Comparison of ENCODE assay signal across 8 mouse cellular contexts in genomic region chr7:126976878-126977459, GRCm38 (mm10). TPM values are rescaled to one million over a fixed set of nuclear protein-coding genes. Genes with fewer than 3 reads are reported as not detected.
A peak's percentile ranks its signal among the peaks of the same experiment; 100 is the strongest.
DNase-seq lines count a peak whose midpoint lies in the region; ATAC-seq and TF ChIP-seq lines count a peak whose summit lies in the region.

No protein-coding gene starts in this region.

- peak overlapping the region; percentile 50 for H3K27ac ChIP-seq in bone marrow, adult 2 months (ENCODE audit: control insufficient read depth, insufficient read depth, low read depth, low read length, poor library complexity)
- peak overlapping the region; percentile 99 for H3K27ac ChIP-seq in hindbrain, embryonic 15.5 days (replicated peaks)
- H3K27ac ChIP-seq in lung, postnatal 0 days (ENCODE audit: low read length): peak overlapping the region; percentile 99

- H3K4me3 ChIP-seq in bone marrow, adult 2 months (replicated peaks; ENCODE audit: control insufficient read depth, low read depth, low read length): peak overlapping the region; percentile 87
- peak overlapping the region; percentile 99 for H3K4me3 ChIP-seq in hindbrain, embryonic 15.5 days
- peak overlapping the region; percentile 99 for H3K4me3 ChIP-seq in lung, postnatal 0 days (ENCODE audit: low read depth, low read length)

- DNase-seq in kidney, adult 8-10 months: peak; percentile 14 to 15
- no peak for DNase-seq in kidney, adult 11 months
- peak; percentile 35 for DNase-seq in lung, postnatal 0 days (ENCODE audit: low spot score)
- DNase-seq in layer of hippocampus, postnatal 10 days (ENCODE audit: low spot score in 2 of 2): no peak
- DNase-seq in ovary, postnatal 10 days (ENCODE audit: low spot score): no peak
- DNase-seq in left cerebral cortex, postnatal 10 days (ENCODE audit: extremely low spot score in 1 of 2, low spot score in 2 of 2): no peak

- ATAC-seq in hindbrain, embryonic 15.5 days (ENCODE audit: low FRiP score, low read depth): no peak
- ATAC-seq in lung, postnatal 0 days: peak; percentile 27; the same call in 1 of the 2 replicates

- peak overlapping the region; percentile 100 for H3K9ac ChIP-seq in hindbrain, embryonic 15.5 days
- peak overlapping the region; percentile 98 for H3K9ac ChIP-seq in lung, postnatal 0 days (replicated peaks; ENCODE audit: low read depth)

- no peaks in the 10 kb centered on the region for H3K9me3 ChIP-seq in hindbrain, embryonic 15.5 days
- H3K9me3 ChIP-seq in lung, postnatal 0 days (ENCODE audit: low read length): no peaks in the 10 kb centered on the region

- H3K4me1 ChIP-seq in bone marrow, adult 2 months (ENCODE audit: control insufficient read depth, insufficient read depth, low read length): peaks cover 2% of the 10 kb centered on the region; the same call in 1 of the 2 replicates
- H3K4me1 ChIP-seq in hindbrain, embryonic 15.5 days (replicated peaks): peaks cover 16% of the 10 kb centered on the region
- peaks cover 5% of the 10 kb centered on the region for H3K4me1 ChIP-seq in lung, postnatal 0 days (ENCODE audit: insufficient read depth, low read depth, low read length)

- TF ChIP-seq CTCF in bone marrow, adult 2 months (IDR thresholded peaks at IDR 0.05; ENCODE audit: control insufficient read depth, insufficient read depth, low read length): no peak
- no peak for TF ChIP-seq CTCF in lung, postnatal 0 days (IDR thresholded peaks at IDR 0.05)

- WGBS in bone marrow, adult 2 months: 25% methylated on average over 14 of the region's 14 CpGs
- 30% methylated on average over 14 of the region's 14 CpGs for WGBS in hindbrain, embryonic 15.5 days
- 18% methylated on average over 14 of the region's 14 CpGs for WGBS in lung, postnatal 0 days

- peak overlapping the region; percentile 71 for H3K4me2 ChIP-seq in hindbrain, embryonic 15.5 days
- peak overlapping the region; percentile 83 for H3K4me2 ChIP-seq in lung, postnatal 0 days (replicated peaks; ENCODE audit: low read depth, low read length)

- peak; percentile 28; the same call in 1 of the 2 replicates for TF ChIP-seq EP300 in lung, postnatal 0 days (IDR thresholded peaks at IDR 0.05)

- no peaks in the 10 kb centered on the region for H3K27me3 ChIP-seq in hindbrain, embryonic 15.5 days
- H3K27me3 ChIP-seq in lung, postnatal 0 days (replicated peaks; ENCODE audit: insufficient read depth, low read length): no peaks in the 10 kb centered on the region

- peaks cover 27% of the 10 kb centered on the region for H3K36me3 ChIP-seq in hindbrain, embryonic 15.5 days
- H3K36me3 ChIP-seq in lung, postnatal 0 days (ENCODE audit: insufficient read depth, low read length): peaks cover 7% of the 10 kb centered on the region

- intact Hi-C loops in left cerebral cortex, postnatal 10 days (cut with DNase I): loop anchor here (5.0 kb wide), 1 partner anchor 40 kb away; the partner anchor contains the start of genes Pagr1a and Pagr1b

- no peak for TF ChIP-seq POLR2A in bone marrow, adult 2 months (IDR thresholded peaks at IDR 0.05; ENCODE audit: borderline replicate concordance, control insufficient read depth, low read depth, low read length)

RNA-seq across cellular contexts. Expression of gene Cdiptos, which starts 1.1 kb away (rescaled TPM):
- polyA plus RNA-seq in bone marrow, adult 2 months (2011; ENCODE audit: insufficient read depth, insufficient read length, low replicate concordance, missing spikeins): 2.3 and 2.4 TPM in 2 replicates
- polyA plus RNA-seq in hindbrain, embryonic 15.5 days (2015; fragmentation: Nextera tagmentation; extraction: Ambion mirVana): 0.67 and 1.4 TPM in 2 replicates
- polyA plus RNA-seq in lung, postnatal 0 days (2015; fragmentation: Nextera tagmentation; extraction: Ambion mirVana): 3.0 and 3.3 TPM in 2 replicates
- total RNA-seq in layer of hippocampus, postnatal 10 days (2021): under 1 TPM in 1 of 2 experiments, not detected in 1; 0.31 TPM
- total RNA-seq in left cerebral cortex, postnatal 10 days (2021): under 1 TPM in 1 of 2 experiments, not detected in 1; 0.17 TPM

RNA-seq across cellular contexts. Expression of gene Cdipt, which starts 1.3 kb away (rescaled TPM):
- polyA plus RNA-seq in bone marrow, adult 2 months (2011; ENCODE audit: insufficient read depth, insufficient read length, low replicate concordance, missing spikeins): 51.4 and 89.1 TPM in 2 replicates
- 131 and 140 TPM in 2 replicates for polyA plus RNA-seq in hindbrain, embryonic 15.5 days (2015; fragmentation: Nextera tagmentation; extraction: Ambion mirVana)
- polyA plus RNA-seq in lung, postnatal 0 days (2015; fragmentation: Nextera tagmentation; extraction: Ambion mirVana): 164 and 173 TPM in 2 replicates
- total RNA-seq in layer of hippocampus, postnatal 10 days (2021): 100 to 1,000 TPM; 129 to 149 TPM
- total RNA-seq in left cerebral cortex, postnatal 10 days (2021): 100 to 1,000 TPM; 163 to 166 TPM

RNA-seq across cellular contexts. Expression of gene Sez6l2, which starts 26.6 kb away (rescaled TPM):
- polyA plus RNA-seq in bone marrow, adult 2 months (2011; ENCODE audit: insufficient read depth, insufficient read length, low replicate concordance, missing spikeins): 0.83 and 3.5 TPM in 2 replicates
- 49.3 and 55.9 TPM in 2 replicates for polyA plus RNA-seq in hindbrain, embryonic 15.5 days (2015; fragmentation: Nextera tagmentation; extraction: Ambion mirVana)
- 1.7 and 3.0 TPM in 2 replicates for polyA plus RNA-seq in lung, postnatal 0 days (2015; fragmentation: Nextera tagmentation; extraction: Ambion mirVana)
- 100 to 1,000 TPM; 273 to 305 TPM for total RNA-seq in layer of hippocampus, postnatal 10 days (2021)
- 100 to 1,000 TPM; 306 to 312 TPM for total RNA-seq in left cerebral cortex, postnatal 10 days (2021)

RNA-seq across cellular contexts. Expression of gene Asphd1, which starts 27.6 kb away (rescaled TPM):
- not detected in 2 replicates for polyA plus RNA-seq in bone marrow, adult 2 months (2011; ENCODE audit: insufficient read depth, insufficient read length, low replicate concordance, missing spikeins)
- 9.8 and 10.1 TPM in 2 replicates for polyA plus RNA-seq in hindbrain, embryonic 15.5 days (2015; fragmentation: Nextera tagmentation; extraction: Ambion mirVana)
- polyA plus RNA-seq in lung, postnatal 0 days (2015; fragmentation: Nextera tagmentation; extraction: Ambion mirVana): not detected in 2 replicates
- total RNA-seq in layer of hippocampus, postnatal 10 days (2021): 10 to 100 TPM; 35.6 to 46.1 TPM
- total RNA-seq in left cerebral cortex, postnatal 10 days (2021): 10 to 100 TPM; 49.0 to 58.8 TPM

RNA-seq across cellular contexts. Expression of gene Mvp, which starts 37.5 kb away (rescaled TPM):
- polyA plus RNA-seq in bone marrow, adult 2 months (2011; ENCODE audit: insufficient read depth, insufficient read length, low replicate concordance, missing spikeins): 6.3 and 15.1 TPM in 2 replicates
- polyA plus RNA-seq in hindbrain, embryonic 15.5 days (2015; fragmentation: Nextera tagmentation; extraction: Ambion mirVana): 4.8 and 5.5 TPM in 2 replicates
- 44.6 and 50.3 TPM in 2 replicates for polyA plus RNA-seq in lung, postnatal 0 days (2015; fragmentation: Nextera tagmentation; extraction: Ambion mirVana)
- total RNA-seq in layer of hippocampus, postnatal 10 days (2021): 1 to 10 TPM; 5.6 to 6.2 TPM
- 1 to 10 TPM; 4.4 to 4.5 TPM for total RNA-seq in left cerebral cortex, postnatal 10 days (2021)

Comparison
In these comparisons a context has a peak if more than half of its experiments do, and no peak if none do; other contexts are left out.
1. DNase-seq: peak in kidney, adult 8-10 months (2 of 2) and lung, postnatal 0 days (single experiment); none in kidney, adult 11 months (single experiment), layer of hippocampus, postnatal 10 days (0 of 2), ovary, postnatal 10 days (single experiment) and left cerebral cortex, postnatal 10 days (0 of 2).
2. RNA of gene Sez6l2, which starts 26.6 kb away (polyA plus RNA-seq): 49.3 to 55.9 TPM in hindbrain, embryonic 15.5 days; 0.83 to 3.5 TPM in bone marrow, adult 2 months and 1.7 to 3.0 TPM in lung, postnatal 0 days; every median in the first group is over 10 times any median in the second.
3. Peak in every context shown above with its lines, with median percentiles within 50 percentile points of each other: H3K27ac ChIP-seq and H3K4me3 ChIP-seq.